Mouse (Mus musculus): ENCODE data around the gene Cd44.

- TF ChIP-seq CTCF (IDR thresholded peaks at IDR 0.05; ENCODE audit: control insufficient read depth, insufficient read depth, insufficient read length) (no peak), MAX (IDR thresholded peaks at IDR 0.05) (no peak), USF1 (IDR thresholded peaks at IDR 0.05; ENCODE audit: low read depth) (no peak), MYOD1 (IDR thresholded peaks at IDR 0.05; ENCODE audit: control insufficient read depth, insufficient read length, low read depth) (no peak), MYOG (IDR thresholded peaks at IDR 0.05; ENCODE audit: control insufficient read depth, extremely low read depth, insufficient read length) (no peak), CEBPB (IDR thresholded peaks at IDR 0.05; ENCODE audit: low read depth) (no peak)
These were observed 19.4 kb downstream of the Cd44 start for GRCm38 (mm10) chr2:102882004-102882588.
